Mouse (Mus musculus): ENCODE data around the gene Blcap.

GRCm38 (mm10) chr2:157559858-157560257 is 11.2 kb downstream of the Blcap start, which contains the start of gene Nnat:
- no peak for TF ChIP-seq CTCF (IDR thresholded peaks at IDR 0.05; ENCODE audit: low read depth, low read length)
- TF ChIP-seq EP300 (IDR thresholded peaks at IDR 0.05; ENCODE audit: insufficient read depth, low read depth, low read length), result no peak
